Mouse (Mus musculus) bone marrow, adult 2 months (tissue): ENCODE measurements at regions not wholly inside any gene's neighbourhood (a gene's known extent, or its start where the extent isn't known, plus 50 kb on each side); places are given as distances from the start of the nearest gene placed in this dataset.

Source experiments
- CTCF ChIP-seq: fragments of 200-500 bp; IDR thresholded peaks from 2 replicates; pipeline ENCODE4 v1.5.1; 2011; ENCODE audit warnings: low read length, control low read depth; ENCODE audit not compliant: control insufficient read depth, insufficient read depth
- POLR2A ChIP-seq: fragments of 200-500 bp; IDR thresholded peaks from 2 replicates; pipeline ENCODE4 v1.6.1; 2011; ENCODE audit warnings: low read depth, mild to moderate bottlenecking, control low read depth, low read length, borderline replicate concordance; ENCODE audit not compliant: control insufficient read depth

GRCm38 (mm10) chr3:40410749-40411310, 120.3 kb upstream of the Intu start:
- no peak for TF ChIP-seq POLR2A
- TF ChIP-seq CTCF: no peak
